In the genomic region with DNA sequence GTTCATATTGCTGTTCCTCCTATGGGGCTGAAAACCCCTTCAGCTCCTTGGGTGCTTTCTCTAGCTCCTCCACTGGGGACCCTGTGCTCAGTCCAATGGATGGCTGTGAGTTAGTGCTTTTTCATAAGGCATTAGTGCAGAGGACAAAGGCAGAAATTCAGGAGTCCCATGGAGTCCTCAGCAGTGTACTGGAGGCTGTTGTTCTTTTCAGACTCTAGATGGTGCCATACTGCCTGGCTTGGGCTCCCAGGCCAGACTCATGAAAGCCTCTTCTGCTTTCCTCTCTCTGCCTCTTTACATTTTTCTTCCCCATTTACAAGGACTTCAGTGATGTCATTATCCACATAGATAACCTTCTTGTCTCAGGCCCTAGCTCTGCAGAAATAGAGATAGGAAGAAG, we compare ENCODE assay signal across 32 mouse cellular contexts. TPM values are rescaled to one million over a fixed set of nuclear protein-coding genes. Genes with fewer than 3 reads are reported as not detected.
A peak's percentile ranks its signal among the peaks of the same experiment; 100 is the strongest.
DNase-seq lines count a peak whose midpoint lies in the region; ATAC-seq and TF ChIP-seq lines count a peak whose summit lies in the region.
"Not testable (repeated sequence)": the region's sequence is repeated elsewhere in the genome, so short reads cannot be mapped to it uniquely, and the experiment has no call there.
"Had no signal": no experiment of that assay in that cellular context is flagged by ENCODE, and none has a peak within 500 bp of the region (broad histone marks: within the 10 kb centered on the region; RNA-seq: fewer than 3 reads in every experiment).

No protein-coding gene starts in this region.

- not testable (repeated sequence) for H3K9ac ChIP-seq in ES-E14 (ENCODE audit: insufficient read depth, low read depth, low read length, poor library complexity, severe bottlenecking); intestine, embryonic 14.5 days (ENCODE audit: low read length); kidney, embryonic 16.5 days (replicated peaks; ENCODE audit: low read length); midbrain, embryonic 14.5 days (replicated peaks; ENCODE audit: low read length)

- peak; percentile 81 for ATAC-seq in frontal cortex, adult (ENCODE audit: low TSS enrichment)
- ATAC-seq in intestine, embryonic 14.5 days (replicated peaks; ENCODE audit: low FRiP score, low TSS enrichment, low read depth): 0 out of 2 replicates have a peak, but pooled peaks have one; percentile 27
- 0 out of 2 replicates have a peak, but pooled peaks have one; percentile 61 for ATAC-seq in kidney, embryonic 16.5 days (ENCODE audit: low FRiP score, low TSS enrichment)
- ATAC-seq in midbrain, embryonic 14.5 days (ENCODE audit: low FRiP score, low TSS enrichment): not testable (repeated sequence)

- in situ Hi-C loops in ES-E14 (cut with MboI; ENCODE audit: low sequenced_read_pairs in 2 of 2, unreplicated experiment in 2 of 2): loop anchor here in 1 of 2 experiments (10.0 kb wide), 1 partner anchor 199 kb away; no protein-coding TSS in a partner anchor

- H3K27me3 ChIP-seq in intestine, embryonic 14.5 days (replicated peaks; ENCODE audit: control insufficient read depth, insufficient read depth, low read length); kidney, embryonic 16.5 days (ENCODE audit: insufficient read depth, low read length); midbrain, embryonic 14.5 days (ENCODE audit: control insufficient read depth, insufficient read depth, low read length): not testable (repeated sequence)

- not testable (repeated sequence) for H3K9me3 ChIP-seq in ES-E14 (ENCODE audit: control insufficient read depth, insufficient read depth, low read depth, low read length); intestine, embryonic 14.5 days (ENCODE audit: control insufficient read depth, low read length); kidney, embryonic 16.5 days (ENCODE audit: low read length); midbrain, embryonic 14.5 days (ENCODE audit: control insufficient read depth, low read length)

- H3K27ac ChIP-seq in ES-E14 (ENCODE audit: insufficient read depth, low read depth, low read length, poor library complexity, severe bottlenecking); intestine, embryonic 14.5 days (ENCODE audit: low read depth); kidney, embryonic 16.5 days (ENCODE audit: low read length); midbrain, embryonic 14.5 days (replicated peaks; ENCODE audit: low read depth, low read length): not testable (repeated sequence)

- DNase-seq in 416B (ENCODE audit: low read depth) (peak; percentile 60), WW6 (ENCODE audit: low read depth, low spot score) (peak; percentile 16)
- not testable (repeated sequence) for DNase-seq in ES-E14 (ENCODE audit: low read depth, low spot score); intestine, embryonic 14.5 days (ENCODE audit: low spot score)
- peak; percentile 5 for DNase-seq in embryo, embryonic 10 days (ENCODE audit: low spot score)
- DNase-seq in midbrain, embryonic 14.5 days: peak; percentile 1

- H3K4me1 ChIP-seq in ES-E14 (ENCODE audit: control insufficient read depth in 2 of 2, insufficient read depth in 2 of 2, low read length in 2 of 2, poor library complexity in 1 of 2); intestine, embryonic 14.5 days (replicated peaks; ENCODE audit: control insufficient read depth, insufficient read depth, low read length); kidney, embryonic 16.5 days (ENCODE audit: insufficient read depth, low read length); midbrain, embryonic 14.5 days (ENCODE audit: control insufficient read depth, insufficient read depth, low read length): not testable (repeated sequence)

- H3K4me2 ChIP-seq in intestine, embryonic 14.5 days (ENCODE audit: low read length); kidney, embryonic 16.5 days (replicated peaks; ENCODE audit: low read depth, low read length); midbrain, embryonic 14.5 days (ENCODE audit: low read length): not testable (repeated sequence)

- not testable (repeated sequence) for H3K36me3 ChIP-seq in ES-E14 (ENCODE audit: control insufficient read depth, insufficient read depth, low read length, poor library complexity, severe bottlenecking); intestine, embryonic 14.5 days (ENCODE audit: control insufficient read depth, insufficient read depth, low read length); kidney, embryonic 16.5 days (ENCODE audit: insufficient read depth, low read length); midbrain, embryonic 14.5 days (ENCODE audit: control insufficient read depth, insufficient read depth, low read length)

- not testable (repeated sequence) for H3K4me3 ChIP-seq in ES-E14 (ENCODE audit: insufficient read depth in 1 of 2, low read depth in 1 of 2, low read length in 2 of 2, poor library complexity in 1 of 2, severe bottlenecking in 1 of 2); intestine, embryonic 14.5 days (ENCODE audit: low read depth, low read length); kidney, embryonic 16.5 days (ENCODE audit: low read length); midbrain, embryonic 14.5 days (replicated peaks; ENCODE audit: low read depth, low read length)

TF ChIP-seq in ES-E14, 5 proteins besides CTCF, POLR2A, EP300 and RAD21:
- 0 out of 2 replicates have a peak, but pooled peaks have one; percentile 1 for TF ChIP-seq ZC3H11A (IDR thresholded peaks at IDR 0.05; ENCODE audit: borderline replicate concordance, low read depth, low read length)

RNA-seq across cellular contexts. Expression of a gene that starts 12.5 kb away (rescaled TPM):
- total RNA-seq in ES-E14 (2012; rRNA removed): 3.2 and 4.2 TPM in 2 replicates
- polyA plus RNA-seq in intestine, embryonic 14.5 days (2014; fragmentation: Nextera tagmentation; extraction: Ambion mirVana): not detected in 2 replicates
- polyA plus RNA-seq in kidney, embryonic 16.5 days (2015; fragmentation: Nextera tagmentation; extraction: Ambion mirVana): not detected in 2 replicates
- polyA plus RNA-seq in midbrain, embryonic 14.5 days (2014; fragmentation: Nextera tagmentation; extraction: Ambion mirVana): not detected in 2 replicates
- total RNA-seq: adrenal gland, postnatal 10 days; gastrocnemius, adult 2 months; gastrocnemius, postnatal 36 days; heart, adult 18-20 months; heart, postnatal 36 days; layer of hippocampus, postnatal 36 days; left cerebral cortex, postnatal 10 days; neutrophil, adult 5-6 weeks had no signal
- polyA plus RNA-seq: embryonic facial prominence, embryonic 10.5 days; embryonic facial prominence, embryonic 15.5 days; forebrain, embryonic 12.5 days; G1E; heart, embryonic 11.5 days; heart, embryonic 16.5 days; hindbrain, embryonic 12.5 days; intestine, embryonic 15.5 days; kidney, embryonic 15.5 days; limb, embryonic 10.5 days; limb, embryonic 15.5 days; liver, embryonic 13.5 days; lung, postnatal 0 days; midbrain, embryonic 13.5 days; neural tube, embryonic 11.5 days; stomach, embryonic 15.5 days had no signal

RNA-seq across cellular contexts. Expression of a gene that starts 17.1 kb away (rescaled TPM):
- total RNA-seq in ES-E14 (2012; rRNA removed): 2.0 and 2.7 TPM in 2 replicates
- not detected in 2 replicates for polyA plus RNA-seq in intestine, embryonic 14.5 days (2014; fragmentation: Nextera tagmentation; extraction: Ambion mirVana)
- polyA plus RNA-seq in kidney, embryonic 16.5 days (2015; fragmentation: Nextera tagmentation; extraction: Ambion mirVana): not detected in 2 replicates
- not detected in 2 replicates for polyA plus RNA-seq in midbrain, embryonic 14.5 days (2014; fragmentation: Nextera tagmentation; extraction: Ambion mirVana)
- total RNA-seq: adrenal gland, postnatal 10 days; gastrocnemius, adult 2 months; gastrocnemius, postnatal 36 days; heart, adult 18-20 months; heart, postnatal 36 days; layer of hippocampus, postnatal 36 days; left cerebral cortex, postnatal 10 days; neutrophil, adult 5-6 weeks had no signal
- polyA plus RNA-seq: embryonic facial prominence, embryonic 10.5 days; embryonic facial prominence, embryonic 15.5 days; forebrain, embryonic 12.5 days; G1E; heart, embryonic 11.5 days; heart, embryonic 16.5 days; hindbrain, embryonic 12.5 days; intestine, embryonic 15.5 days; kidney, embryonic 15.5 days; limb, embryonic 10.5 days; limb, embryonic 15.5 days; liver, embryonic 13.5 days; lung, postnatal 0 days; midbrain, embryonic 13.5 days; neural tube, embryonic 11.5 days; stomach, embryonic 15.5 days had no signal

RNA-seq across cellular contexts. Expression of a gene that starts 40.5 kb away (rescaled TPM):
- total RNA-seq in ES-E14 (2012; rRNA removed): 0.49 and 0.63 TPM in 2 replicates
- not detected in 2 replicates for polyA plus RNA-seq in intestine, embryonic 14.5 days (2014; fragmentation: Nextera tagmentation; extraction: Ambion mirVana)
- polyA plus RNA-seq in kidney, embryonic 16.5 days (2015; fragmentation: Nextera tagmentation; extraction: Ambion mirVana): not detected in 2 replicates
- not detected in 2 replicates for polyA plus RNA-seq in midbrain, embryonic 14.5 days (2014; fragmentation: Nextera tagmentation; extraction: Ambion mirVana)
- total RNA-seq: adrenal gland, postnatal 10 days; G1E; gastrocnemius, adult 2 months; gastrocnemius, postnatal 36 days; heart, adult 18-20 months; heart, postnatal 36 days; layer of hippocampus, postnatal 36 days; left cerebral cortex, postnatal 10 days; neutrophil, adult 5-6 weeks had no signal
- polyA plus RNA-seq: embryonic facial prominence, embryonic 10.5 days; embryonic facial prominence, embryonic 15.5 days; forebrain, embryonic 12.5 days; G1E; heart, embryonic 11.5 days; heart, embryonic 16.5 days; hindbrain, embryonic 12.5 days; intestine, embryonic 15.5 days; kidney, embryonic 15.5 days; limb, embryonic 10.5 days; limb, embryonic 15.5 days; liver, embryonic 13.5 days; lung, postnatal 0 days; midbrain, embryonic 13.5 days; neural tube, embryonic 11.5 days; stomach, embryonic 15.5 days had no signal
